Mouse (Mus musculus): Measurements from ENCODE around the gene Frzb. TPM values are rescaled to one million over a fixed set of nuclear protein-coding genes. Genes with fewer than 3 reads are reported as not detected.

Frzb gene
- polyA plus RNA-seq (2012; rRNA removed) = 0.44 and 0.45 TPM in 2 replicates

GRCm38 (mm10) chr2:80447291-80447791, at the start of gene Frzb:
TSS of gene Frzb (minus strand) at chr2:80447625.

Other genes starting within 250 kb of the Frzb start
- gene Prdx6b, start 155.2 kb downstream of the Frzb start, polyA plus RNA-seq (2012; rRNA removed) = not detected in 2 replicates
- gene Dnajc10, start 132.2 kb downstream of the Frzb start, polyA plus RNA-seq (2012; rRNA removed) = 10.3 and 11.4 TPM in 2 replicates
- gene Nckap1, start 133.8 kb upstream of the Frzb start, polyA plus RNA-seq (2012; rRNA removed) = 13.8 and 14.3 TPM in 2 replicates
- 2.9 and 3.5 TPM in 2 replicates for gene Dusp19, start 169.4 kb upstream of the Frzb start, polyA plus RNA-seq (2012; rRNA removed)
- 14.5 and 14.7 TPM in 2 replicates for gene Nup35, start 169.6 kb upstream of the Frzb start, polyA plus RNA-seq (2012; rRNA removed)